Mouse (Mus musculus) gastrocnemius, postnatal 25 days (tissue): ENCODE data around the gene Dgkg. TPM values are rescaled to one million over a fixed set of nuclear protein-coding genes. Genes with fewer than 3 reads are reported as not detected.

ENCODE experiments used
- DNase-seq: peaks from one replicate; pipeline ENCODE4 v3.0.0; 2022
- total RNA-seq, 2 experiments: library from RNA; stranded (reverse); gene quantifications; 1 replicate in 1 of 2; 2 replicates in 1 of 2; pipeline ENCODE4 v1.2.3; 2021

The Dgkg gene
- total RNA-seq, 2 experiments from 2014 or later, result 0.59 to 0.69 TPM

GRCm38 (mm10) chr16:22596394-22596793, 60.6 kb downstream of the Dgkg start:
- DNase-seq, result no peak

DNA sequence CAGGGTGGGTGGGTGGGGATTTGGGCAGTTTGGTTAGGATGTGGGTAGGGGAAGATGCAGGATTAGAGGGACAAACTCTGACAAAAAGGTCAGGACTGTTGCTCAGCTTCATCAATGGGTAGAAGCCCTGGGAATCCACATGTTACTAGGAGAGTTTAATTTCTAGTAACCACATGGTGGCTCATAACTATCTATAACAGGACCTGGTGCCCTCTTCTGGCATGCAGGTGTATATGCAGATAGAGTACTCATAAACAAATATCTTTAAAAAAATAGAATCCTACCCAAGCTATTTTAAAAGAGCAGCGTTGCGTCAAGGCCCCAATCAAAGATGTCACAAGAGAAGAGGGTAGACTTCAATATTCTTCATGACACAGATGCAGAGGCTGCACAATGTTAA, 63.1 kb downstream of the Dgkg start:
- DNase-seq, result no peak

GRCm38 (mm10) chr16:22589619-22590018, 67.4 kb downstream of the Dgkg start:
- no peak for DNase-seq

DNA sequence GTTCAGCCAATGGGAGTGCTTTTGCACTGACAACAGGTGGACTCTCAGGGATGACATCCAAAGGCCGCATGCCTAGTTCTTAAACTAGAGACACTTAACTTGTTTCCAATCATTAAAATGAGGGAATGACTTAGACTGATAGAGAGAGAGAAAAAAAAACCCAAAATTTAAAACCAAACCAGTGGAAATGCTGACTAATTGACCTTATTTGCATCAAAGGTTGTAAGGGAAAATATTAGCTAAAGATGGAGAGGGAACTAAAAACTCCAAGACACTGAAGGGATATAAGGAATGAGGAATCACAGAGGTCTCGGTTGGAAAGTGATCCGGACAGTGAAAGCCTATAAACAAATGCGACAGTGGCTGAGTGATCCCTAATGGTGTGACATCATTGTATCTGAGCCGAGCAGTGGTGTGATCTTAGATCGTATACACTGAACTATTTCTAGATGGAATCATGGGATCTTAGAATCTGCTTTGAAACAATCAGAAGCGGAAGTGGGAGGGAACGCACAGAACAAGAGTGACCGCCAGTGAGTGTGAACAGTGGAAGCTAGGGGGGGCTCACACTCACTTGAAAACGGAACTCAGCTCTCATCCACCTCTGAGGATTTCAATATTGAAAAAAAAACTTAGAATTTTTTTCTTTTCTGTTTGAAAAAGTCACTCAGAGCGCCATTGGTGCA, 70.7 kb downstream of the Dgkg start:
- no peak for DNase-seq

- no peak for DNase-seq
These were observed 71.5 kb downstream of the Dgkg start for GRCm38 (mm10) chr16:22585523-22585922.

- no peak for DNase-seq
These were observed 73.6 kb downstream of the Dgkg start for GRCm38 (mm10) chr16:22583401-22583800.

DNA sequence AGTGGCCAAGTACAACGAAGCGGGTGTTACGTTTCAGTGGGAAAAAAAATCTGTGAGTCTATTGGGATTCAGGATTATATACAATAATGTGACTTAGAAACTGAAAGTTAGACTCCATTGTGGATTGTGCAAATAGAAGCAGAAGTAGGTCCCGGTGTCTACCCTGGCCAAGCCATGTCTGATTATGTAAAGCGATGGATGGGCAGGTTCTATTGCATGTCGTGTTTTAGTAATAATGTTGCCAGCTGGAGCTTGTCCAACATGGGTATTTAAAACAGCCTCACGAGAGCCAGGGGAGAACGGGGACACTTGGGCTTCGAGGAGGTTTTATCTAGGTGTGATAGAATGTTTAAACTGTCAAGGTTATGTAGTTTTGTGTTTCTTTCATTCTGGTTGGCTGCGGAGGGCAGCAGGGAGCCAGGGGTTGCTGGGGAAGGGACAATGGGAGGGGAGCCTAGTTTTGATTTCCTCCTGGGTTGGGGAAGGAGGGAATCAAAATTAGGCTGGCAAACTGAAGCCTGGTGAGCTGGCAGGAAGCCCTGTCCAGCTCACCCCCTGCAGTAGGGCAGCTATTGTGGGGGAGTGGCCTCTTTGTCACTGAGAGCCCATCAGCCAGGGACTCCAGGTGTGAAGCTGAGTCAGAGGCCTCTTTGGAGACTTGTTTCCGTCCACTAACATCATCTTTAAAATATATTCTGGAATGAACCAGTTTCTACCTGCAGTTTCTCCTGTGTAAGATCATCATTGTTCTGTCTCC, 74.7 kb downstream of the Dgkg start:
- DNase-seq, result no peak

DNA sequence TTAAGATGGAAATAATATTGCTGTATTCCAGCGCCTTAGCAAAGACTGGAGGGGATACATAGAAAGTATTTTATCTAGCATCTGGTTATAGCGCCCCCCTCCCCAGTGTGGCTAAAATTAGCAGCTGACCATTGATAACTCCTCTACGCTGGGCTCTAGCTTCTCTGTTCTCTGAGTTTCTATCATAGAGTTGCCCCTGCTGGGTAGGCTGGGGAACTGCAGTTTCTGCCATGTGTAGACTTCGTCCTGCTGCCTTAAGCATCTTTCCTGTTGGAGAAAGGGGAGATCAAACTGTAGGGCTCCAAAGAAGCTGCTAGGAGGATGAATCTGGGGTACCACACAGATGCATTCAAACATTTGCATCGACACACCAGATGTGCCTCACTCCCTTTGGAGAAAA, 76.9 kb downstream of the Dgkg start:
- DNase-seq, result no peak

DNA sequence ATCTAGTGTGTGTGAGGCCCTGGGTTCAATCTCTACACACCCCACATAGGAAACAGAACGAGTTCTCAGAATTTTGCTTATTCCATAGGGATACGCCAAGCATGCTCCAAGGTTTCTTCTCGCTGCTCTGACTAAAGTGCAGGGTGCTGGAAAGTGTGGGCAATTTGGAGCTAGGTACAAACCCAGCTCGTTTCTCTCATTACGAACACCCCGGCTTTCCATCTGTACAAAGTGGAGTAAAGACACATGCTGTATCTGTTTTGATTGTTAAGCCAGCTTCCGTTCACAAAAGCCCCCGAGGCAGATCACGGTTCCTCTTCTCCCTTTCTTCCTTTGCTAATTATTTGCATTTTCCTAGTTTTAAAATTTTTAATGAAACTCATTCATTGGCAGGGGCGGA, 78.1 kb downstream of the Dgkg start:
- DNase-seq, result no peak

- no peak for DNase-seq
These were observed 79.4 kb downstream of the Dgkg start for GRCm38 (mm10) chr16:22577656-22578055.

DNA sequence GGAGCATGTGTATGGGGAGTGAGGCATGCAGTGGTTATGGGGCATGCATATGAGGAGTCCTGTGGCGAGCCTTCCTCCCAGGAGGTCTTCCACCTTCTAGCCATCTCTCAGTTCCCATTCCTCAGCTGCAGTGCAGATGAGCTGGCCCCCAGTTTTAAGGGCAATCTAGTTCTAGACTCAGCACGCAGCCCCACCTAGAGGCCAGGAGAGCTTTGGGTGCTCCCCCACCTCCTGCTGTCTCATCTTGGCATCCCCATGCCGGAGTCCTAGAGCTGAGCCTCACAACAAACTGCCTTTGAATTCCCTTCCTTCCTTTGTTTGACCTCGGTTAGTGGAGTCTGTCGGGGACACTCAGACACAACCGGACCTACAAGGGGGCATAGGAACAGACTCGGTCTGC, 82.9 kb downstream of the Dgkg start:
- no peak for DNase-seq

DNA sequence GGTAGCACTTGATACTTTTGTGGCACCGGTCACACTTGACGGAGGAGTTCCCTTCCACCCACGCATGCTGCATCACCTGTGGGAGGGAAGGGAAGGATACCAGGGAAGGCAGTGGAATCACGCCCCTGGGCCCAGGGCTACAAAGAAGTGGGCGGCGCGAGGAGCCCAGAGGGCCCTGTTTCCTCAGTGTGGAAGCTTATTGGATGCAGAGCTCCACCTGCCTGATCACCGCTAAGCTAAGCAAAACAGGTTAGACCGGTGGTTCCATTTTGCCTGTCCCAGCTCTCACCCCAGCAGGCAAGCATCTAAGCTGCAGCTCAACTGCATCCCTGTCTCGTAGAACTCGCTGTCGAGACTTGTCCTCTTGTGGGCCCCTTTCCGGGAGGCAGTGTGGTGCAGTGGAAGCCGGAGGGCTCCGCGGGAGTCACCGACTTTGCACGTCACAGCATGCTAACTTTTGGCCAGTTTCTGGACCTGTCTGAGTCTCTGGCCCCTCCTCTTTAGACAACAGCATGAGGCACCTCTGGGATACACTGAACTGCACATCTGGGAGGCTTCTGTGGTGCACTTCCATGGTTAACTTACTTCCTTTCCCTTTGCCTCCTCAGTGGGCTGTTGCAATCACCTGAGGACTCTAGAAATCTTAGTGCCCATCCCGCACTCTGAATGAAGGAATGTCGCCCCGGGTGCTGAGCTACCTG, 84.2 kb downstream of the Dgkg start:
- no peak for DNase-seq

- no peak for DNase-seq
These were observed 92.1 kb downstream of the Dgkg start for GRCm38 (mm10) chr16:22564907-22565272.

DNA sequence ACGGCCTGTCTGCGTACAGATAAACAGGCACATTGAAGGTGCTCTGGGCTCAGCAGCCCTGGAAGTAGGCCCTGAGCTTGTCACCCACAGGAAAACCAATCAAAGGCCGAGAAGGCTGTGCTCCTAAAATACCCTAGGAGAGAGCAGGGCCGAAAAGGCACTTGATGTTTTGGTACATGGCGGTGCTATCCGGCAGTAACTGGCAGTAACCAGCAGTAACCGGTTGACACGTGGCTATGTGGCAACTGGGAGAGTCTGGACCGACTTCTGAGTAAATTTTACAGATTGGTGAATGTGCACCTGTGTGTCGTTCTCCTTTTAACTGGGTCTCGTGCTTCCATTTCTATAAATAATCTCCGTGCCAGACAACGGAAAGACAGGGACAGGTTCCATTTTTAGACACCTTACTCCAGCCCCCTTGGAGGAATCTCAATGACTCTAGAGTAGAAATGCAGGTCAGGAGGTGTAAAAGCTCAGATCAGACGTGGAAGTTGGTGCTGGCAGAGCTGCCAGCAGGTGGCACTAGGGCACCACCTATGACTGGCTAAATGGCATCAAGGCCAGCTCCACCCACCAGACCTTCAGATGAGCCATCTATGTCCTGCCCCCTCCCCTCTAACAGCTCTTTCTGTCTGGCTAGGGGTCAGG, 92.6 kb downstream of the Dgkg start:
- peak; percentile 26 for DNase-seq

DNA sequence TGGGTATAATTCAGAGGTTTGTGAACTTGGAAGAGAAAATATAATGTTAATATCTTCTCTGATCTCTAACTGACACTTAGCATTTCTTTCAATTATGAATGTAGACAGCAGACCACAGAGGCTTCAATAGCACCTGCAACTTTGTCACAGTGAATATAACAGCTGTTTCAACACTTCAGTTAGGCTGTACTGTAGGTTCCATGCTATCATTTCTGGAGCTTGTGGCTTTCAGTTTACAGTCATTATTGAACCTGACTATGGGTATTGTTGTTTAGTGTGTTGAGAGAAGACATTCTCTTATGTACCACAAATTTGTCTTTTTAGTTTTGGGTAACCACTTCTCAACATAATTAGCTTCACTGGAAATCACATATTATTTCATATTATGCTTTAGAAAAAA, 93.4 kb downstream of the Dgkg start:
- DNase-seq, result no peak

DNA sequence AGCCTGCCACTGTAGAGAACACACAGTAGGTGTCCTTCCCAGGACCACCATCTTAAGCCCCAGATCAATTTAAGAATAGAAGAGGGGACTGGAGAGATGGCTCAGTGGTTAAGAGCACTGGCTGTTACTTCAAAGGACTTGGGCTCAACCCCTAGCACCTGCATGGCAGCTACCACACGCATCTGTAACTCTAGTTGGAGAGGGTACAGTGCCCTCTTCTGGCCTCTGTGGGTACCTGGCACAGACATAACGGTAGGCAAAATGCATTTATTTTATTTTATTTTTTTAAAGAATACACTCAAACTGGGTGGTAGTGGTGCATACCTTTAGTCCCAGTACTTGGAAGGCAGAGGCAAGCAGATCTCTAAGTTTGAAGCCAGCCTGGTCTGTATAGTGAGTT, 102.0 kb downstream of the Dgkg start:
- no peak for DNase-seq

- no peak for DNase-seq
These were observed 104.7 kb downstream of the Dgkg start for GRCm38 (mm10) chr16:22552351-22552750.

- no peak for DNase-seq
These were observed 105.6 kb downstream of the Dgkg start for GRCm38 (mm10) chr16:22551231-22552000.

DNA sequence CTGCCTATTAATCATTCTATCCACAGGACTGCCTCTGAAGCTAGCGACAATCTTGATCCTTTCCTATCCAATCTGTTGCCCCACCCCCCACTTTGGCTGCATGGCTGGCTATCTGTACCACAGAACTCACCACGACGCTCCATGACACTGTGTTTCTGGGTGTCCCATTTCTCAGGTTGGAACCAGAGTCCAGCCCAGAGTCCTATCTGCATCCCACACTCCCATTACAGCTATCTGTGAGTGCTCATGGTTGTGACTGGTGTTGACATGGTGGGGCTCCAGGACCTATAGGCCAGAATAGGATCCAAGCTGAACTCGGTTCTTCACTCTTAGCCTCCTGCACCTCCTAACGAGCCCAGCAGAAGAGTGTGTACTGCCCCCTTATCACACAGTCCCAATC, 107.7 kb downstream of the Dgkg start:
- no peak for DNase-seq

- DNase-seq, result peak; percentile 62
These were observed 108.6 kb downstream of the Dgkg start for GRCm38 (mm10) chr16:22548167-22549080.

- no peak for DNase-seq
These were observed 109.3 kb downstream of the Dgkg start for GRCm38 (mm10) chr16:22547741-22548140.
